Mouse (Mus musculus) cerebellum, adult 9-11 months (tissue): ENCODE results near the gene Slc39a8.
A peak's percentile ranks its signal among the peaks of the same experiment; 100 is the strongest.

Experiments used
- DNase-seq: peaks from one replicate; pipeline ENCODE4 v3.0.0; 2022

Gene Slc39a8

DNA sequence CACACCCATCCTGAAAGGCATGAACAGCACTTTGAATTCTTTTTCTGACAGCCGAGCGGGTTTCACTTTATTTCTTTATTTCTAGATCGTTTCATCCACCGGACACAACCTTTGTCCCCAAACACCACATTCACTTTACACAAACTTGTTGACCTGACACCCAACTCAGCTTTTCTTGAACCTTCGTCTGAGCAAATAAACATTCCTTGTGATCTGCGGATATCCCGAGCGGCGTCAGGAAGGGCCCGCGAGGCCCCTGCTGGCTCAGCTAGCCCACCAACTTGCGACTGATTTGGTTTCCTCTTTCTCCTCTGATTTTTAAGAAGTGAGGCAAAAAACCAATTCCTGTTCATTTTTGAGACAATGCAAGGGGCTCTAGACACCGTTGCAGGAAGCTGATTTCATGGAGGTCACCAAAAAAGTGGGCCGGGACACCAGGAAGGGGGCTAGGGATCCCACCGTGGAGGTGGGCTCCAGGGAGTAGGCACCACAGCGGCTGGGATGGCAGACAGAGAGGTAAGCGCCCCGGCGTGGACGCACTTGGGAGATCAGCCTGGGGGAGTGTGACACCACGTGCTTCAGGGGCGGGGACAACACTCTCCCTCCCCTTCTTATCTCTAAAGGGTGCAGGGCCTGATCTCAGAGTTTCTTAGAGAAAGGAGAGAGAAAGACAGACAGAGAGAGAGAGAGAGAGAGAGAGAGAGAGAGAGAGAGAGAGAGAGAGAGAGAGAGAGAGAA is at the start of gene Slc39a8:
Slc39a8 (plus strand) TSS at position 264 of the 738 bp plus-strand sequence.
- DNase-seq, result peak; percentile 15

GRCm38 (mm10) chr3:135785065-135785464 is 40.0 kb upstream of the Slc39a8 start:
- DNase-seq, result no peak

DNA sequence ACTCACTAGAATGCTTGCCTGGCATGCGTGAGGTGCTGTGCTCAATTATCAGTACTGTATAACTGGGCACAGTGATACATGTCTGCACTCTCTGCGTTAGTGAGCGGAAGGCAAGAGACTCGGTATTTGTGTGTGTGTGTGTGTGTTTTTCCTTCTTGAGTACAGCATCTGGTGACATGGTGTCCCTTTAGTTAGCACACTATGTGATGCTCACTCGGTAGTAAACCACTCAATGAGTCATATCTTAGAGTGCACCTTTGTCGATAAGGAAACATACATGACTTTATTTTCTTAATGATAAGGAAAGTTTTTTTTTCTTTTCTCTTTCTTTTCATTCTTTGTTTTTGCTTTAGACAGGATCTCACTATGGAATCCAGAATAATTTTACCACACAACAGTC is 29.0 kb upstream of the Slc39a8 start:
- no peak for DNase-seq

- DNase-seq, result no peak
Measured at GRCm38 (mm10) chr3:135798241-135798640, 26.8 kb upstream of the Slc39a8 start.

- no peak for DNase-seq
Measured at GRCm38 (mm10) chr3:135798665-135799064, 26.4 kb upstream of the Slc39a8 start.

DNA sequence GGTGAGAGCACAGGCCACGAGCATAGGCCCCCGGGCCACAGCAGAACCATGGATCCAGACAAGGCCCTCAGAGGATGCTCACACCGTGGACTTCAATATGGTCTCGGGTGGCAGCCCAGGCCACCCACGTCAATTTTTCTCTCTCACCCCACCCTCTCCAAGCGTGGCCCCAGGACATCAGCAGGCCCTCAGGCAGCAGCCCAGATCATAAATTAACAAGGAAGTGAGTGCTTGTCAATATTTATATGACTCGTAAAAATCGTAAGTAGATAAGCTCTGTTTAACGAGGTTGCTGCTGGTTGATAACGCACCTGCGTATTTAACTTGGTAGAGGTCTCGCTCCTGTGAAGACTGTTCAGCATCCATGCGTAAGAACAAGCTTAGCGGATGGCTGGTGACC is 10.4 kb upstream of the Slc39a8 start:
- no peak for DNase-seq

DNA sequence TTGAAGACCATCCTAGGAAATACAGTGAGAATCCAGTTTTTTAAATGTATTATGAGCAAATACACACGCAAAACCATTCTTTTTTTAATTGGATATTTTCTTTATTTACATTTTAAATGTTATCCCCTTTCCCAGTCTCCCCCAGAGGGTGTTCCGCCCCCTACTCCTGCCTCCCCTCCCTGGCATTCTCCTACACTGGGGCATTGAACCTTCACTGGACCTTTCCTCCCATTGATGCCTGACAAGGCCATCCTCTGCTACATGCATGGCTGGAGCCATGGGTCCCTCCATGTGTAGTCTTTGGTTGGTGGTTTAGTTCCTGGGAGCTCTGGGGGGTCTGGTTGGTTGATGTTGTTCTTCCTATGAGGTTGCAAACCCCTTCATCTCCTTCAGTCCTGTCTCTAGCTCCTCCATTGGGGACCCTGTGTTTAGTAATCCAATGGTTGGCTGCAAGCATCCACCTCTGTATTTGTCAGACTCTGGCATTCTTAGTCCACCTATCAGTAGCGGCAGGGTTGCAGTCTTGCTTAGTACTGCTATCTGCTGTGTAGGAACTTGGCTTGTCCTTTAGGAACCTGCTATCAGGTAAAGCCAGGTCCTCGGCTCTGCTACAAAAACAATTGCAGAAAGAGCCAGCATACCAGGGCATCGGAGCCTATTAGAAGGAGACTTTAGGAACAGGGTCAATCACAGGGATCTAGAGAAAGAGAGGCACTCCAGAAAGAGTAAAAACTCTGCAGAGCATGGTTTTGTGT is 8.9 kb upstream of the Slc39a8 start:
- no peak for DNase-seq

GRCm38 (mm10) chr3:135817124-135817523 is 8.0 kb upstream of the Slc39a8 start:
- no peak for DNase-seq

DNA sequence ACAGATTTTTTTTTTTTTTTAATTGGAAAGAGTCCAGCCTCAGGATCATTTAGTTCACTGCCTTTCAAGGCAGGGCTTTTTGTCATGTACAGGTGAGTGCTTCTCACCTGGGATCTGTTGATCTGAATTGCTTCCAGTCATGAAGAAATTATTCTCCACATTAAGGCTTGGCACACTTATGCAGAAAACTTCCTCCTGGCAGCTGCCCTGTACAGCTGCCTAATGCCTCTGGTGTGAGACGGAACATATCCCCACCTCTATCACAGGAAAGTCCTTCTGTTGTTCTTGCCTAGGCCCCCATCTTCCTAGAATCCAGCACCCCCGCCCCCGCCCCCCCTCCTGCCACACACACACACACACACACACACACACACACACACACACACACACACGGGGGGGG is 643 bp upstream of the Slc39a8 start:
- DNase-seq, result no peak

DNA sequence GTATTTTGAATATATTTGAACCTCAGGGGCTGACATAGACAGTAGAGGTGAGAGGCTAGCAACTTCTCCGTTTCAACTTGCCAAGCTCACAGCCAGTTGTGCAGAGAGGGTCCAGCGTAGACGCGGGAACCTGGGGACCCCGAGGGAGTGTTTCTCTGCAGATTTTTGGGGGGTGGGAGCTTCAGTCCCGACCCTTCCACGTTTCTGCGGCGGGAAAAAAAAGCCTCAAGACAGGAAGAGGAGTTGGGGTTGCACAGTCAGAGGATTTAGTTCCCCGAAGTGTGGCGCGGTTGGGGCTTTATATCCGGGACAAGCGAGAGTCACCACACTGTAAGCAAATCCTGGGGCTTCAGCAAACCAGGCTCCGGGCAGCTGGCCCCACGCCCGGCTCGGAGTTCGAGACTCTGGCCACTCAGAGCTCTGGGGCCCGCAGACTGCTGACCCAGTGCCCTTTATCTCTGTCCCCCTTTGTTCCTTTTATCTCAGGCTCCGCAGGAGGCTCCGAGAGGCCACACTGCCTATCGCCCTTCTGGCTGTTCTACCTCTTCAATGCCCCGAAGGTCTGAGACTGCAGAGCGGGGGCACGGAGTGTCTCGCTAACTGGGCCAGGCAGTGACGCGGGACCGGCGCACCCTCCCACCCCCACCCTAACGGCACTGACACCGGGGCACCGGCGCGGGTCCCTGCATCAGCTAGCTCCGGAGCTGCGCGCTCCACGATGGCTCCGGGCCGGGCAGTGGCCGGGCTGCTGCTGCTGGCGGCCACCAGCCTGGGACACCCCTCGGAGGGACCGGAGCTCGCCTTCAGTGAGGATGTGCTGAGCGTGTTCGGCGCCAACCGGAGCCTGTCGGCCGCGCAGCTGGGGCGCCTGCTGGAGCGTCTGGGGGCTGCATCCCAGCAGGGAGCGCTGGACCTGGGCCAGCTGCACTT is 940 bp downstream of the Slc39a8 start:
- DNase-seq, result peak; percentile 18

DNA sequence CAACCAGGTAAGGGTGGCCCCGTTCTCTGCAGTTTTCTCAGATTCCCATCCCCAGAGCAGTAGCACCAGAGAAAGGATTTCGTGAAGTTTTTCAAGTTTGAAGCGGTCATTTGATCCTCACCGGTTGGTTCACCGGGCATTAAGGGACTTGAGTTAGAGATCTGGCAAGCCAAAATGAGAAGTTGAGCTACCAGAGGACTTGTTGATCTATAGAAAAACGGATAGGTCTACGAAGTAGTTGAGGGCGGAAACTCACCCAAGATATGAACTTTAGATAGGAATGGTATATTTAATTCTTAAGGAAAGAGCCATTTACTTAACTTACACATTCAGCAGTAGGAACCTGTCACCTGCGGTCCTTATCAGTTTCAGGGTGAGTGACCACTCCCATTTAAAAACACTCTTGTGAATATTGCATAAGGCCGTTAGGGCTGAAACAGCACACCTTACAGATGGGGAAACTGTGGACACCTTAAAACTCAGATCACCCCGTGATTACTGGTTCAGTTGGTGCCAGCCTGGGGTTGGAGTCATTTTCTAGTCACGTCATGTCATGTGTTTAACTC is 1.7 kb downstream of the Slc39a8 start:
- no peak for DNase-seq

DNA sequence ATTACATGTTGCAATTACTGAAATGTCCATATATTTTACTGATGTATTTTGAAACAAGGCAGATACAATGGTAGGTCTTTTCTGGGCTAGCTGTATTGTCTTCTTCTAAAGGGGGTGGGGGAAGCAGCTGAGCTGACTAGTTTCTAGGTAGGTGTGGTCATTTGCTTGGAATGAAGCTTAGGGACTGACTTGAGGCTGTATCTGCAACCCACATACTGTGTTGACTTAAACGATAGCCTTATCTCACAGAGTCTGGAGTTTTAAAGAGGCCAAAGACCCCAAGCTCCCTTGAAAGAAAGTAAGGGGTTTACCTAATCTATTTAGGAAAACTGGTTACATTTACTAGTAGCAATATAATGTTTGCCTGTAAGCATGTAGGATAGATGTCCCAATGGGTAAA is 2.9 kb downstream of the Slc39a8 start:
- DNase-seq, result no peak

DNA sequence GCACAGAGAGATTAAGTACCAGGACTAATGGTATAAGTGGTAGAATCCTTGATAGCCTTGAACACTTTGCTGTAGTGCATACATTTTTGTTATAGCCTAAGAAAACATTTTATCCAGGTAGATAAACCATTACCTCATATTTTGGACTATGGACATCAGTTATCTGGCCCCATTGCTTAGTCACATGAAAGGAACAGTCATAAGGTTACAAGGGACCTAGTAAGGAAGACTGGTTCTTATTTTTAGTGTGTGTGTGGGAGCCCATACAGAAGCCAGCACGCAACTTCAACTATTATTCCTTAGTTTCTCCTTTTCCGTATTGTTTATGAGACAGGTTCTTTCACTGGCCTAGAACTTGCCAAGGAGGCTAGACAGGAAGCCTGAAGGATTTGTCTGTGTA is 7.4 kb downstream of the Slc39a8 start:
- no peak for DNase-seq

GRCm38 (mm10) chr3:135832907-135833306 is 7.8 kb downstream of the Slc39a8 start:
- no peak for DNase-seq

DNA sequence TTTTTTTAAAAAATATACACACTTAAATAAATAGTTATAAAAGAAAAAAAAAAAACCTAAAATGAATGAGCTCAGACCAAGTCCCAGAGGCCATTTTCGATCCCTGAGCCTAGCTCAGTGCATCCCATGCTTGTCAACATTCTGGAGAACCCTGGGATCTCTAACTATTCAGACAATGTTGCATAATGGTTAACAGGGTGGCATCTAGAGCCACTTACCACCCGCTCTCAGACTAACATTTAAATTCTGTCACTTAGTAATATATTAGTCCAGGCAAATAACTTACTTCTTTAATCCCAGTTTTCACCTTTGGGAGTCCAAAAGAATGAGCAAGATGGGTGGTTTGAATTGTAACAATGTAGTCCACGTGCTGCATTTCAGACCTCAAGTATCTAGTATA is 9.9 kb downstream of the Slc39a8 start:
- no peak for DNase-seq

DNA sequence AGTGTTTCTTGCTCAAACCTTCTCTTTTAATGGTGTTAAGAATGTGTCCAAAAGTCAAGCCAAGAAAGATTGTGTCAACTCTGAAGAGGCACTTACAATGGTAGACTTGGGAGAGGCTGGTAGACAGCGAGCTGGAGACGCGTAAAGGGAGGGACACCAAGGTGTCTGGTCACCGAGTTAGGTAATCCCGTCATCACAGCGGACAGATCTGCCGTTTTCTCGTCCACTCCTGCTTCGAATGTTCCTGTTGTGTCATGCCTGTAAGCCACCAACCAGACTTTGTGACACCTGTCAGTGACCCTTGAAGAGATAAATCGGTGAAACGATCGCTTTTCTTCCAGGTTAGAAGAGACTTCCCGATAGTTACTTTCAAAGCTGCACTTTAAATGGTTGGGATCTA is 14.5 kb downstream of the Slc39a8 start:
- DNase-seq, result no peak

- no peak for DNase-seq
Measured at GRCm38 (mm10) chr3:135840185-135840584, 15.1 kb downstream of the Slc39a8 start.

GRCm38 (mm10) chr3:135841716-135842511 is 16.8 kb downstream of the Slc39a8 start:
- DNase-seq, result no peak

DNA sequence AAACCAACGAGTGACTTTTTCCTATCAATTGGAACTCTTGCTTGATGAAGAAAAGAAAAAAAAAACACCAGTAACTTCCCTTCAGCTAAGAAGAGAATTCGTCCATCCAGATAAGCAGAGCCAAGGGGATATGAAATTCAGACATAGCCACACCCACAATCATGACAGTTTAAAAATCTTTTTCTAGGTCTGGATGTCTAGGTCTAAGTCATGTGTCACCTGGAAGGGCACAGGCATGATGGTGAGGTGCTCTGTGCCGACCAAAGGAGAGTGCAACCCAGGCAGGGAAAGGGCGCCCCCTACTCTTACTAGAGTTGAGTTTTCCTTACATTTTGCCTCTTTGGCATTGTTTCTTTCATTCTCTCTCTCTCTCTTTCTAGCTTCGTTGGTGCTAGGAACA is 18.1 kb downstream of the Slc39a8 start:
- DNase-seq, result no peak

- no peak for DNase-seq
Measured at GRCm38 (mm10) chr3:135843707-135844106, 18.6 kb downstream of the Slc39a8 start.

- no peak for DNase-seq
Measured at GRCm38 (mm10) chr3:135844835-135845234, 19.8 kb downstream of the Slc39a8 start.

GRCm38 (mm10) chr3:135845860-135846259 is 20.8 kb downstream of the Slc39a8 start:
- no peak for DNase-seq
